Mouse (Mus musculus): ENCODE measurements around the gene Chst8.
A peak's percentile ranks its signal among the peaks of the same experiment; 100 is the strongest.

Chst8 gene

DNA sequence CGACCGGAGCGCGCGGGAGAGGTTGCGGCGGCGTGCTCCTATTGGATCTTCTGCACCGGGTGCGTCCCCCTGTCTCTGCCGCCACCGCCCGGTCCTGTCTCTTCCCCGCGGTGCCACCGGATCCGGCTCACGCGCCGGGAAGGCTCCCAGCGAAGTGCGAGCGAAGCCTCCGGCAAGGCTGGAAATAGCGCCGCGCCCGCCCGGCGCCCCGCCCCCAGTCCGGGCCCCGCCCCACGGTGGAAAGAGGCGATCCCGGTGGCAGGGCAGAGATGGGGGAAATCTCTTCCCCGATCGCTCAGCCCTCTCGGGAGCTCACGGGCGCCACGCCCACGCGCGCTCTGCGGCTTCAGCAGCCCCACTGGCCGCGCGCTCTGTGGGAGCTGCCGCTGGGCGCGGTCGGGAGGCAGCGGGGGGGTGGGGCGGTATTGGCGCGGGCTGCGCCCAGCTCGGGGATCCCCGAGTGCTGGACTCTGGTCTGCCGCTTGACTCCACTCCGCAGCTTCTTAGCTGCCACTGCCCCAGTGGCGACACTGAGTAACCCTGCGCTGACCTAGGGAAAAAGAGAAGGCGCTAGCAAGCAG is at the start of gene Chst8:
Gene Chst8 (minus strand): TSS at position 181 of the 581 bp plus-strand sequence.
- DNase-seq: peak; percentile 80

DNA sequence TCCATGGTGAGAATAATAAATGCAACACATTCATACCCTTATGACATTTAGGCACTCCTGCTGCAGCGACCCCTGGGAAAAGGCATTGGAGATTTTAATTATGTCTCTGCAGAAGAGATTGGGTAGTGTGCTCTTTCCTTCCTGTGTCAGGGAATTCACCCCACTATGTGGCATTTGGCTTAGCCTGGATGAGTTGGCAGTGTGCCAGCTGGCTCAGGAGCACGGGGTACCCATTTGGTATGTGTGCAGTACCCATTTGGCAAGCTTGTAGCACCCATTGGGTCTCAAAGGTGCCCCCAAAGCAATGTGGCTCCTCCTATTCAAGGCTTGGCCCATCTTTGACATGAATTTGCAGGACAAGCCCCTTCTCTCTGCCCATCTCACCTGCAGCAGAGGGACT is 45.8 kb upstream of the Chst8 start:
- no peak for DNase-seq

DNA sequence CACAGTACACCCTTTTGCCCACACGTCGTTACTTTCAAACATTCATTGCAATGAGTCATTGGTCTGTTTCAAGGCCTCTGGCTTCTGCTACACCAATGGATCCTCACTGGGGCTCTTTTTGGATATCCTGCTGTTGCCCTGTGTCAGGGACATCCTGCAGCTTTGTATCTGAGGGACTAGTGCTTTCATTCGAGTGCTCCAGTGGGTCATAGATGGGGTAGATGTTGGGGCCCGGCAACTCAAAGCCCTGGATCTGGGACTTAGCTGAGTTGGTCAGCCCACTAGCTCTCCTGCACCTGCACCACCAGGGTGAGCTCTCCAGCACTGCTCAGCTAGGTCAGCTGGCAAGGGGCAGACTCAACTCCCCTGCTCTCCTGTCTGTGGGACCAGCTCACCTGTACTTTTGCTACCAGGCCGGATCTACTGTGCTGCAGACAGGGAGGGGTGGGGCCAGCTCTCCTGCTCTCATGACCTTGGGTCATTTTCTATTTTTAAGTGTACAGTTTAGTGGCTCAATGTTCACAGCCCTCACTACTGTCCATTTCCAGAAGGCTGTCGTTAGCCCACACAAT is 42.4 kb upstream of the Chst8 start:
- DNase-seq: no peak

DNA sequence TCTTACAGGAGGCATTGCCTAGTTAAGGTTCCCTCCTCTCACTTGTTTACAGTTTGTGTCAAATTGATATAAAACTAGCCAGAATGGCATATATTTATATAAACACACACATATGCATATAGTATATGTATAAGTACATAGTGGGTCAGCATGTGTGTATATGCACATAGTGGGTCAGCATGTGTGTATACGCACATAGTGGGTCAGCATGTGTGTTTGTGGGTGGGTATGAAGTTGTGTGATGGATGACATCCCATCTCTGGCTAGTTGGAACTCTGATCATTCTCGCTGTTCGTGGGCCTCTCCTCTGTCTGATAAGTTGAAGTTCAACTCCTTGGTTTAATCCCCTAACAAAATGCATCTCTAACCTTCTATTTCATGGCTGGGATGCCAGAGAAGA is 40.9 kb upstream of the Chst8 start:
- no peak for DNase-seq

DNA sequence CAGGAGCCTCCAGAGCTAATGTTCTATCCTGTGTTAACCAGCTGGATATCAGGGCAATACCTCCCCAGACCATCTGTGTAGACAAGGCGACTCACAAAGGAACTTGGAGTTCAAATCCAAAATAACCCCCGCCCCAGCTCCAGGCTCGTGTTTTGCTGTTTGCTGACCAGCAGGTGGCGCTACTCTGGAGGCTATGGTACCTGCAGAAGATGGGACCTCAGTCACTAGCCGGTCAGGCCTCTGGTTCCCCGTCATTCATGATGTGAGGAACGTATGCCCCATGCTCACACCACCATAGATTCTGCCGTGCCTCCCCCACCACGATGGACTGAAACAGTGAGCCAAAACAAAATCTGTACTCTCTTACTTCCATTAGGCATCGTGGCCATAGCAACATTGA is 37.1 kb upstream of the Chst8 start:
- no peak for DNase-seq

DNA sequence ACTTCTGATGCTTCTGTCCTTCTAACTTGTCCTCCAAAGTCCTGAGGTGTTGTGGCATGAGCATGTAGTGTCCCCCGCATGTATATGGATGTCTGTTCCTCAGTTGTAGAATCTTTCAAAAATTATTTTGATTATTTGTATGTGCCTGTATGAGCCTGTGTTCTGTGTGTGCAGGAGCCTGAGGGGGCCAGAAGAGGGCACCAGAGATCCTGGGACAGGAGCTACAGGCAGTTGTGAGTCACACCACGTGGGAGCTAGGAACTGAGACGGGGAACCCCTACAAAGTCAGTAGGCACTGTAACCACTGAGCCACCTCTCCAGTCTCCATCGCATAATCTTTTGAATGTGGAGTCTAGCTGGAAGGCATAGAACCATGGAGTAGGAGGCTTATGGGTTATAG is 36.3 kb upstream of the Chst8 start:
- no peak for DNase-seq

DNA sequence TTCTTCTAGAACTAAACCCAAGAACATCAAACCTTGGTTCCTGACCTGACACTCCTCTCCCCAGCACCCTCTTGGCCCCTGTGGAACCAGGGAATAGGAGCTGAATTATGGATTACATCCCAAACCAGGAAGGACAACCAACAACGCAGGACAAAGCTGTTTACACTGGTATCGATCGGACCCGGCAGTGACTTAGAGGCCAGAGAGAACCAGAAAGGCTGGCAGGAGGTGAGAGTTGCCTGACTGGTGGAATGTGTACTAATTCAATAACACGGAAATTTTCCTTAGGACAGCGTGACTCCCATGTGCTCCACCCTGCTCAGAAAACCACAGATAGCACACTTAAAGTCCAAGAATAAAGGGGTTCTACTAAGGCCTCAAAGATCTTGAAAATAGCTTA is 35.4 kb upstream of the Chst8 start:
- DNase-seq: no peak

DNA sequence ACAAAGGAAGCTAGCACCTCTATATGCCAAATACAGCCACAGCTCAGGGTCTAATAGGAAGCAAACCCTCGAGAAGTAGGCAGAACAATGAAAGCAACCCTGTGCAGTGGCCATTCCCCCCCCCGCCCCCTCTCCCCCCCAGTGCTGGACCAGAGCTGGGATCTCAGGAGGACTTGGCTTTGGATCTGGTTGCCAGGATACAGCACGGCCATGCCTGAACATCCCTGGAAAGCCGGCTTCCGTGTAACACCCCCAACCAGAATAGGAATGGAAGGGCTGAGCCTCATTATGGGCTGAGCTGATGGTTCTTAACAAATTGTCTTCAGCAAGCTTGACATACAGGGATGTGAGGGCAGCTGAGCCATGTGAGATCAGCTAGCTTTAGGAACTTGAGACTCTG is 34.9 kb upstream of the Chst8 start:
- no peak for DNase-seq

DNA sequence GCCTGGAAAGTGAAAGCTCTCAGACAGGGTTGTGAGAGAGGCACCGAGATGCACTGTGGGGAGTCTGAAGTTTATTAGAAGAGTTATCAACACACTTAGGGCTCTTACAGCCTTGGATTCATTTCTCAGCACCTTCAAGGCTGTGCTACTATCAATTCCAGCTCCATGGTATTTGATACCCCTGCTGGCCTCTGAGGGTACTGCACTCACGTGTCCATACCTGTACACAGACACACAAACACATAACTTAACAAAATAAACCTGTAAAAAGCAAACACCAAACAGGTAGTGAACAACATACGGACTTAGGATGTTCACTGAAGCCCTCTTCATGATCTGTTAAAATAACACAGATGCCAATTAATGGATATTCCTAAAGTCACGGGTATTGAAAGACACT is 26.2 kb upstream of the Chst8 start:
- DNase-seq: no peak

DNA sequence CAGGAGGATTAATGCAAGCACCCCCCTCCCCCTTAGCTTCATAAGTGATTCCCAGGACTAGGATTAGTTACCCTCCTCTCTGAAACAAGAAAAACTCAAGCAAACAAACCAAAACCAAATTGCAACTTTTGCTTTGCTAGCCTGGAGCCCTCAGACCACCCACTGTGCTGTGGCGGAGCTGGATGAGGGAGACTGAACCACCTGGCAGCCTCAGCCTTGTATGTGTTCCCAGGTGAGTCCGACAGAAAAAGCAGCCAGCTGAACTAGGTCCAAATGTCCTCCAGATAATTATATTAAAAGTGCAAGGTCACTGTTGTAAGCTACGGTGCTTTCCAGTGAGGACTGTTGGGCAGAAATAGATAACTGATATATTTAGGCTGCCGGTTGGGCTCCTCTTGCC is 25.7 kb upstream of the Chst8 start:
- DNase-seq: no peak

DNA sequence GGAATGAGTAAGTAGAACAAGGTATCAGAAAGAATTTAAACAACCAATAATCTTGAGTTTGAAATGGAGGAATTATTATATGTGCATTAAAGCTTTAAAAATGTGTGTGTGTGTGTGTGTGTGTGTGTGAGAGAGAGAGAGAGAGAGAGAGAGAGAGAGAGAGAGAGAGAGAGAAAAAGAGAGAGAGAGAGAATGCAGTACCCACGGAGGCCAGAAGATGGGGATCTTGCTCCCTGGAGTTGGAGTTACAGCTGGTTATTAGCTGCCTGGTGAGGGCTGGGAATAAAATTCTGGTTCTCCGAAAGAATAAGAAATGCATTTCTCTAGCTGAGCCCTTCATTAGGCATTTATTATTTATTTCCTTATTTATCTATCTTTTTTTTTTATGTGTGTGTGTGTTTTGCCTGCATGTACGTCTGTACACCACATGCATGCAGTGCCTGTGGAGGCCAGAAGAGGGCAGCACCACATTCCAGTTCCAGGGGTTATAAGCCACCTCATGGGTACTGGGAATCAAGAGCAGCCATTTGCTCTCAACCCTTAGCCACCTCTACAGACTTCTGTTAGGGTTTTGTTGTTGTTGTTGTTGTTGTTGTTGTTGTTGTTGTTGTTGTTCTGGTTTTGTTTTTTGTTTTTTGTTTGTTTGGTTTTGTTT is 13.9 kb upstream of the Chst8 start:
- DNase-seq: no peak

DNA sequence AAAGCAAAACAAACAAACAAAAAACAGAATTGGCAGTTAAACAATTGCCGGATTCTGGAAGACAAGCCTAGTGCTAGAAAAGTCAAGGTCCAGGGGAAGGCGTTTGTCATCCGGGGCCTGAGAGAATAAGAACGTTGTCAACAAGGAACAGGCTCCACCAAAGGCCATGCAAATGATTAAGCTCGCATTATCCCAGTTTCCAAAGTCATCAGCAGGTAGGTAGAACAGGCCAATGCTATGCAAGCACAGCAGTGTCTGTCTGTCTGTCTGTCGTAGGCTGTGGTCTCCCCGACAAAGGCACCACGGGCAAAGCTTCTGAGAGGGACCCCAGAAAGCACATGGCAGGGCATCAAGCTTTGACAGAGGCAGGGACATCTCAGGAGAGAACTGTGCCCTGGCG is 9.1 kb upstream of the Chst8 start:
- DNase-seq: no peak

DNA sequence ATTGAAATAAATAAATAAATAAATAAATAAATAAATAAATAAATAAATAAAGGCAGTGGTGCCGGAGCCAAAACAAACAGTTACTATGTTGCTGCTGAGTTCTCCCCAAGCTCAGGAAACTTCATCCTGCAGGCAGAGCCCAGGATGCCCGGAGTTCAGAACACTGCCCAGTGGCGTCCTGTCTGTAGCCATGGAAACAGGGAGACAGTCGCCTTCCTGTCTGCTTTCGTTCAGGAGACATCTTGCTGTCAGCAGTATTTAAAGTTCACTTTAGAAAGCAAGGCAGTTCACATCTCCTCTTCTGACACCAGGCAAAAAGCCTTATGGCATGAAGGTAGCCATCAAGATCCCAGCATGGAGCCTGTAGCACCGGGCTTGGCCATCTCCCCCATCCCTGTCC is 8.0 kb upstream of the Chst8 start:
- DNase-seq: no peak

DNA sequence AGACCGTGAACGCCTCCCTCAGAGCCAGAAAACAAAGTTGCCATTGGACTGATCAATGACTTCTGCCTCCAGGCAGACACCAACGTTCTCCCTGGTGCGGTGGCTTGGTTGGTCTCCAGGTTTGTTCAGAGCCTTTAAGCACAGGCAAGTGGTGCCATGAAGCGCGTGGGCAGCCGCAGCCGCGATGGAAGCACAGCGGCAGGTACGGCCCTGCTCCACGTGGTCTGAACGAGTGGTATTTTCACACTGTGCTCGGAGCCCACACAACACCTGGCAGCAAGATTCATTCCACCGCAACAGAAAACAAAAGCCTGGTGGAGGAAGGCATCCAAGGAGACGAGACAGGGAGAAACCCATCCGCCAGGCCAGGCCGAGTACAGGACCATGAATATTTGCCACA is 7.3 kb upstream of the Chst8 start:
- peak; percentile 85 for DNase-seq

DNA sequence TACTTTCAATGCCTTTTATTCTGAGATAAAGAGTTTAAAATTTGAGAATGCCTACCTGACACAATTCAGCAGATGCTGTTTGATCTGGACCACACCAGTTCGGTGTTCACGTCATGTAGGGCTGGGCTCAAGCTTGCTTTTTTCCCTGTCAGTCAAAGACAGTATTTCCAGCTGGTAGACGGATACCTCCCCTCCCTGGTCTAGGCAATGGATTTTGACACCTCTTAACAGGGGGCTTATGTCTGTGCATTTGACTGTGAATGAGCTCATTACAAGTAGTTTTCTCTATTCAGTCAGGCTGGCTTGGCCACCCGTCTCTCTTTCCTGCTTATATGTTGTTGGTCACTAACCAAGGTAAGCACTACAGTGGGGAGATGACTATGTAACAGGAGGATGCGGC is 6.1 kb upstream of the Chst8 start:
- DNase-seq: no peak

DNA sequence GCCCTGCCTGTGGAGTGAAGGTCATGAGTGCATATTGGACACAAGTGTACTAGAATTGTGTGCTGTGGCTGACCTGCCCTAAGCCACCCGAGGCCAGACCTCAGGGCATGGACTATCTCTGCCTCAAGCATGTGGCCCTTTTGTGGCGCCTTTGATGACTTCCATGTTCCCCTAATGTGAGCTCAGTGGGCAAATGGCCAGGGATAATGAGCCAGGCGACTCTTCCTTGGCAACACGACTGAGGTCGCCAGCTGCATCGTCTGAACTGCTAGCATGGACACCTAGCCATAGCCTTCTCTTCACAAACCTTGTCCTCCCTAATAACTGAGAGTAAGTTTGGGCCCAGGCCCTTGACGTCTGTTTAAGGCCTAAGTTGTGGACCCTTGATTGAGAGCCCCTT is 4.5 kb upstream of the Chst8 start:
- DNase-seq: no peak

DNA sequence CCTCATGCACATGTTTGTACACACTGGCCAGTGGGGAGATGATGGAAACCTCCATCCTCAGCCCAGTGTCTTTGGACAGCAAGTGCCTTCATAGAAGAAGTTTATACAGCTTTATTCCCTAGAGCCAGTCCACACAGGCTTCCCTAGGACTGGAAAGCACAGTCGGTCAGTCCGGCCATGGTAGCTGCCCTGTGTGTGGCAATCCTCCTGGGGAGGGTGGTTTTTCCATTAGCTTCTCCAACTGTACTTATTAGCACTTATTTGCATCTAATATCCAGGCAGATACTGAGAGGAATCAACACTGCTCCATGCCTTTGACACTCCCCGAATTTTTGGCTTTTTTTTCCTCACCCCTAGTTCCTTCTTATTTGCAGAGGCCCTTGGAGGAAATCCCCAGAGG is 2.3 kb upstream of the Chst8 start:
- no peak for DNase-seq

DNA sequence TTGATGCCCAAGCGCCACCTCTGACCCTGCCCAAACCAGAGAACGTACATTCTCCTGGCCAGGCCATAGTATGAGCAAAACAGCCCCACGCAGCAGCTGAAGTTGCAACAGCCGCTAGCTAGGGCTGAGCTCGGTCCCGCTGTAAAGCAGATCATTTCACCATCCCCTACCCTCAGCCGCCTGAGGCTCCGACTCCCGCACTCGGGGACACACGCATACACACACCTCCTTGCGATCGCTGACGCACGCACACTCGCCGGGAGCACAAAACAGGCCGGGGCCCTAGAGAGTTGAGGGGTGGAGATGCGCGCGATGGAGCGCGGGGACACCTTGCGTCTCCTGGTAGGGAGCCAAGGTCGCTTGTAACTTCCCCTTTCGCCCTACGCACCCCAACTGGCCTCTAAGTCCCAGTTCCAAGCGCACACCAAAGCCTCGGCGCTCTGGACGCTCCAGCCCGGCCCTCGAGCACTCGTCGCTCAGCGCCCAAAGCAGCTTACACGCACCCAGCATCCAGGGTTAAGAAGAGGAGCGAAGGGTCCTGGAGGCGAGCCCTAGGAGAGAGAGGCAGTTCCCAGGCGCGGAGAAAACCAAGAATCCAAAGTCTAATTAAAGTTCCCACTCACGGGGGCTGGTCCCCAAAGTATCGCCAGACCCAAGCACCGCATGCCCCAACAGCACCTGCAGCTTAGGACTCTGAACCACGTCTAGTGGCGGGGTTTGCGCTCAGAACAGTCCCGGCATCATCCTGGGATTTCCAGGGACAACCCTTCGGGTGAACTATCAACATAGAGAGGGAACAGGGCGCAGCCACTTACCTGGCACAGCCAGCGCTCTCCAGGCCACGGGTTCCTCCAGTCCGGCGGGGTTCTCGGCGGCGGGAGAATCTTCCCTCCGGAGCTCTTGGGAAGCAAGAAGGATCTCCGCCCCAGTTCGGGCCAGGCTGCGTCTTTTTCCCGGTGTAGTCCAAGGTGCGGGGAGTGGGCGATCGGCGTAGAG is 682 bp downstream of the Chst8 start:
- peak; percentile 47 for DNase-seq

DNA sequence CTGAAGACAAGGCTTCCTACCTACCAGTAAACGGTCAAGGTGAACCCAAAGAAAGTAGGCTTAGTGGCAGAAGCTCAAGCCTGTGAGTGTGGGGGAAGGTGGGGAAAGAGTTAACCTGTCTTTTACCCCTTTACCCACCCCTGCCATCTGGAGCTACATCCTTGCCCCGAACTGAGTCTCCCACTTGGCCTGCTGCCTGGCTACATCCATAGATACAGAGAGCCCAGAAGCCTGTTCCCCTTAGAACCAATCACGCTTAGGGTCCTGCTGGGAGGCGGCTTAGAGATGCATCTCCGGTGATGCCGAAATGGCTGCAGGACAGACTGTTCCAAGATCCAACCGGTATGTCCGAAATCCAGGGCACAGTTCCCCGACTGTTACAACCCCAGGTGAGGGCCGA is 1.5 kb downstream of the Chst8 start:
- no peak for DNase-seq

DNA sequence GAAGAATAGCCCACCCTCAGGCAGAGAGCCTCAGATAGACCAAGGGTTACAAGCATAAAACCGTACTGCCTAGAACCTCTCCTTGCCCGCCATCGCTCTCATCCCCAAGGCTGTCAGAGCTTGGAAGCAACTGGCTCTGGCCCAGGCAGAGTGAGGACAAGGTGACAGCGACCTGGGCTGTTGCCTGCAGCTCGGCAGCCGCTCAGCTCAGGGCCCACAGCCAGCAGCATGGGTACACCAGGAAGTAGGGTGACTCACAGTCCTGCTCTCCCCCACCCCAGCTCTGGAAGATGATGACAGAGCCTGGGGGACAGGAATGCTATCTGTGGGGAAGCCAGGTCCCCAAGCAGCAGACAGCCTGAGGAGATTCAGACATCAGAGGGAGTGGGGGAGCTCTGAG is 6.2 kb downstream of the Chst8 start:
- DNase-seq: peak; percentile 59

DNA sequence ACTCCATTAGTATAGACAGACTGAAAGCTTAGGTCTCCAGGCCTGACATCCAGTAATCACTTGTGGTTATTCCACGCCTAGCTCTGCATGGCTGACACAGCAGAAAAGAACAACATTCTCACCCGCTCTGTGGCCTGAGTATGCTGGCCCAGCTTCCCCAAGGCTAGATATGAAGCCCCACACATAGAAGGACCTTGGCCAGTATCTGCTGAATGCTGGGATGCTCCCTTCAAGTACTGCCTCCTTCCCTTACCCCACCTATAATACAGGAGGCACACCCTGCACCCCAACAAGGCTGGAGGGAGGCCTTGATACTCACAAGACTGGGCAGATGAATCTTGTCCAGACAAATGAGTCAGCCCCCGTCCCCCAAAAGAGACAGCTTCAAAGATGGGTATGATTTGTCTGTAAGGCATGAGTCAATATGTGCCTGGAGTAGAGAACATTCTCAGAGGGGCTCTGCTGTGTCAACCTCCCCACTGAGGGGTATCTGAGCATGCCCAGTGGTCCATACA is 6.8 kb downstream of the Chst8 start:
- DNase-seq: no peak

DNA sequence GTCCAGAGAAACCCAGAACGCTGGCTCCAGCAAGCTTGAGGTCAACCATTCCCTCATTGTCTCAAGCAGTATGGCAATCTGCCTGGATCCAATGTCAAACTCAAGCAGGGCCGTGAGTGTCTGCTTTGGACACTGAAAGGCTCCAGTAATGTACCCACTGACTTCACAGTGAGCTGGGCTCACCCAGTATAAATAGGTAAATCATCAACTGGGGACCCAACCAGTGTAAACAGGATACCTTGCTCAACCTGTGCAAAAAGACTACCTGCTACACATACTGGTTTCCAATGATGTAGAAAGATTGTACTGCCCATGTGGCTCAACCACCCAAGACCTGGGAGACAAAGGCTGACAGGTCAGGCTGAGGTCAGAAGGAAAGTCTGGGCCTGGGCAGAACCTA is 7.5 kb downstream of the Chst8 start:
- DNase-seq: no peak

DNA sequence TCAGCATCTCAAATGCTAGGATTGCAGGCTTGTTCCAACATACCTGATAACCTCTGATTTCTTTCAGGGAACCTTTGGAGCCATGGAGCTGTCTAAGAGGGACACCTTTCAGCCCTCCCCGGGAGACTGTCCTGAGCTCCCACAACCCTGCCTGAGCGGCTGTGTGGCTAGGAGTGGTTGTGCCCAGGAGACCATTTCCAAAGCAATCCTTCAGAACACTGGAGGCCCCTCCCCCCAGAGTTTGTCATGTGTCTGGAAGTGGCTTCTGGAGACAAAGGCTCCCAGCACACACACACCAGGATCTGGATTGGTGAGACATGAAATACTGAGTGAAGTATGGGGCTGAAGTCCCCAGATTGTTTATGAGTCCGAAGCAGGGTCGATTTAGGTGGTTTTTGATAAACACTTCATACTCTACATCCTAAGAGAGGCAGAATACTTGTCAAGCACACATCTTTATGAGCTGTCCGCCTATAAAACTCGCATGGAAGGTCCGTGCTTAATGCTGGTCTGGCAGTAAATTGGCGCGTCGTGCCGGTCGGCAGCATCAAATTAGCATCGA is 12.5 kb downstream of the Chst8 start:
- no peak for DNase-seq
